Mouse (Mus musculus): Measurements from ENCODE around the gene Id3. TPM values are rescaled to one million over a fixed set of nuclear protein-coding genes. Genes with fewer than 3 reads are reported as not detected.
A peak's percentile ranks its signal among the peaks of the same experiment; 100 is the strongest.
"Not testable (repeated sequence)": the region's sequence is repeated elsewhere in the genome, so short reads cannot be mapped to it uniquely, and the experiment has no call there.

Id3 gene
- polyA plus RNA-seq (2015; fragmentation: Nextera tagmentation; extraction: Ambion mirVana) = 214 and 226 TPM in 2 replicates

GRCm38 (mm10) chr4:136143193-136143976 is at the start of gene Id3:
Gene Id3, plus strand, starts transcription at chr4:136143497.
- H3K4me1 ChIP-seq (ENCODE audit: control insufficient read depth, insufficient read depth, low read depth, low read length) = peaks cover 43% of the 10 kb centered on the region

GRCm38 (mm10) chr4:136094519-136095219 is 48.6 kb upstream of the Id3 start:
- ATAC-seq = peak; percentile 95
- Histone ChIP-seq H3K9me3 (ENCODE audit: control insufficient read depth, low read length) (0 out of 2 replicates have a peak, but pooled peaks cover 2% of the 10 kb centered on the region), H3K27me3 (replicated peaks; ENCODE audit: control insufficient read depth, insufficient read depth, low read length) (no peaks in the 10 kb centered on the region), H3K27ac (ENCODE audit: low read depth, low read length) (peak overlapping the region; percentile 60; the same call in 1 of the 2 replicates), H3K36me3 (ENCODE audit: control insufficient read depth, insufficient read depth, low read length) (no peaks in the 10 kb centered on the region), H3K4me2 (ENCODE audit: low read length) (no peak overlapping the region; the same call in 1 of the 2 replicates), H3K4me3 (ENCODE audit: low read length) (no peak overlapping the region), H3K4me1 (ENCODE audit: control insufficient read depth, insufficient read depth, low read depth, low read length) (no peaks in the 10 kb centered on the region; the same call in 1 of the 2 replicates), H3K9ac (ENCODE audit: low read depth, low read length) (no peak overlapping the region)
- 51% methylated on average over 18 of the region's 18 CpGs for WGBS

More at GRCm38 (mm10) chr4:136143193-136143976, at the start of gene Id3:
- Histone ChIP-seq H3K27ac (ENCODE audit: low read depth, low read length) (peak within 1 kb of the TSS; percentile 81), H3K9me3 (ENCODE audit: control insufficient read depth, low read length) (no peaks in the 10 kb centered on the region), H3K27me3 (replicated peaks; ENCODE audit: control insufficient read depth, insufficient read depth, low read length) (peaks cover 11% of the 10 kb centered on the region), H3K9ac (ENCODE audit: low read depth, low read length) (peak within 1 kb of the TSS; percentile 75), H3K4me3 (ENCODE audit: low read length) (peak within 1 kb of the TSS; percentile 60), H3K36me3 (ENCODE audit: control insufficient read depth, insufficient read depth, low read length) (no peaks in the 10 kb centered on the region), H3K4me2 (ENCODE audit: low read length) (peak within 1 kb of the TSS; percentile 84)
- WGBS = 1% methylated on average over 39 of the region's 39 CpGs
- peak; percentile 85 for ATAC-seq

GRCm38 (mm10) chr4:136095490-136096105 is 47.7 kb upstream of the Id3 start:
- no peak for ATAC-seq
- Histone ChIP-seq H3K4me1 (ENCODE audit: control insufficient read depth, insufficient read depth, low read depth, low read length) (no peaks in the 10 kb centered on the region; the same call in 1 of the 2 replicates), H3K4me3 (ENCODE audit: low read length) (no peak overlapping the region), H3K9me3 (ENCODE audit: control insufficient read depth, low read length) (0 out of 2 replicates have a peak, but pooled peaks cover 2% of the 10 kb centered on the region), H3K27me3 (replicated peaks; ENCODE audit: control insufficient read depth, insufficient read depth, low read length) (no peaks in the 10 kb centered on the region), H3K27ac (ENCODE audit: low read depth, low read length) (peak overlapping the region; percentile 54; the same call in 1 of the 2 replicates), H3K4me2 (ENCODE audit: low read length) (no peak overlapping the region), H3K36me3 (ENCODE audit: control insufficient read depth, insufficient read depth, low read length) (no peaks in the 10 kb centered on the region), H3K9ac (ENCODE audit: low read depth, low read length) (no peak overlapping the region)
- WGBS = 81% methylated on average over 9 of the region's 9 CpGs

- H3K9ac ChIP-seq (ENCODE audit: low read depth, low read length) = no peak overlapping the region
- 74% methylated on average over 11 of the region's 11 CpGs for WGBS
- no peak overlapping the region for H3K4me2 ChIP-seq (ENCODE audit: low read length)
- H3K4me3 ChIP-seq (ENCODE audit: low read length) = no peak overlapping the region
- H3K4me1 ChIP-seq (ENCODE audit: control insufficient read depth, insufficient read depth, low read depth, low read length) = no peaks in the 10 kb centered on the region; the same call in 1 of the 2 replicates
- H3K36me3 ChIP-seq (ENCODE audit: control insufficient read depth, insufficient read depth, low read length) = no peaks in the 10 kb centered on the region
- ATAC-seq = no peak
- 0 out of 2 replicates have a peak, but pooled peaks cover 2% of the 10 kb centered on the region for H3K9me3 ChIP-seq (ENCODE audit: control insufficient read depth, low read length)
- no peak overlapping the region for H3K27ac ChIP-seq (ENCODE audit: low read depth, low read length)
- no peaks in the 10 kb centered on the region for H3K27me3 ChIP-seq (replicated peaks; ENCODE audit: control insufficient read depth, insufficient read depth, low read length)
Observed at GRCm38 (mm10) chr4:136096446-136097113, 46.7 kb upstream of the Id3 start.

- H3K4me3 ChIP-seq (ENCODE audit: low read length) = no peak overlapping the region
- no peaks in the 10 kb centered on the region for H3K9me3 ChIP-seq (ENCODE audit: control insufficient read depth, low read length)
- no peak overlapping the region for H3K27ac ChIP-seq (ENCODE audit: low read depth, low read length)
- H3K36me3 ChIP-seq (ENCODE audit: control insufficient read depth, insufficient read depth, low read length) = no peaks in the 10 kb centered on the region
- no peak overlapping the region for H3K9ac ChIP-seq (ENCODE audit: low read depth, low read length)
- ATAC-seq = no peak
- no peaks in the 10 kb centered on the region for H3K27me3 ChIP-seq (replicated peaks; ENCODE audit: control insufficient read depth, insufficient read depth, low read length)
- H3K4me1 ChIP-seq (ENCODE audit: control insufficient read depth, insufficient read depth, low read depth, low read length) = no peaks in the 10 kb centered on the region; the same call in 1 of the 2 replicates
- 97% methylated on average over 3 of the region's 3 CpGs for WGBS
- H3K4me2 ChIP-seq (ENCODE audit: low read length) = no peak overlapping the region
Observed at GRCm38 (mm10) chr4:136098446-136098845, 44.9 kb upstream of the Id3 start.

GRCm38 (mm10) chr4:136100396-136101070 is 42.8 kb upstream of the Id3 start:
- no peak for ATAC-seq
- Histone ChIP-seq H3K4me3 (ENCODE audit: low read length) (no peak overlapping the region), H3K9ac (ENCODE audit: low read depth, low read length) (no peak overlapping the region), H3K27me3 (replicated peaks; ENCODE audit: control insufficient read depth, insufficient read depth, low read length) (no peaks in the 10 kb centered on the region), H3K27ac (ENCODE audit: low read depth, low read length) (no peak overlapping the region), H3K9me3 (ENCODE audit: control insufficient read depth, low read length) (no peaks in the 10 kb centered on the region), H3K4me2 (ENCODE audit: low read length) (no peak overlapping the region), H3K36me3 (ENCODE audit: control insufficient read depth, insufficient read depth, low read length) (no peaks in the 10 kb centered on the region), H3K4me1 (ENCODE audit: control insufficient read depth, insufficient read depth, low read depth, low read length) (peaks cover 4% of the 10 kb centered on the region)
- WGBS = 75% methylated on average over 12 of the region's 12 CpGs

- H3K36me3 ChIP-seq (ENCODE audit: control insufficient read depth, insufficient read depth, low read length); H3K27ac ChIP-seq (ENCODE audit: low read depth, low read length); ATAC-seq; H3K9ac ChIP-seq (ENCODE audit: low read depth, low read length); H3K4me3 ChIP-seq (ENCODE audit: low read length); H3K27me3 ChIP-seq (replicated peaks; ENCODE audit: control insufficient read depth, insufficient read depth, low read length); H3K9me3 ChIP-seq (ENCODE audit: control insufficient read depth, low read length); H3K4me2 ChIP-seq (ENCODE audit: low read length); H3K4me1 ChIP-seq (ENCODE audit: control insufficient read depth, insufficient read depth, low read depth, low read length): not testable (repeated sequence)
- 90% methylated on average over 4 of the region's 4 CpGs for WGBS
Observed at GRCm38 (mm10) chr4:136101753-136102152, 41.5 kb upstream of the Id3 start.

- WGBS = 5% methylated on average over 18 of the region's 18 CpGs
- H3K4me2 ChIP-seq (ENCODE audit: low read length) = peak overlapping the region; percentile 19
Observed at GRCm38 (mm10) chr4:136104590-136105337, 38.5 kb upstream of the Id3 start.

More at GRCm38 (mm10) chr4:136104590-136105337, 38.5 kb upstream of the Id3 start:
- no peak overlapping the region for H3K4me3 ChIP-seq (ENCODE audit: low read length)
- H3K27ac ChIP-seq (ENCODE audit: low read depth, low read length) = peak overlapping the region; percentile 64
- H3K36me3 ChIP-seq (ENCODE audit: control insufficient read depth, insufficient read depth, low read length) = no peaks in the 10 kb centered on the region
- H3K9me3 ChIP-seq (ENCODE audit: control insufficient read depth, low read length) = no peaks in the 10 kb centered on the region
- peaks cover 4% of the 10 kb centered on the region for H3K4me1 ChIP-seq (ENCODE audit: control insufficient read depth, insufficient read depth, low read depth, low read length)
- ATAC-seq = peak; percentile 85
- H3K9ac ChIP-seq (ENCODE audit: low read depth, low read length) = peak overlapping the region; percentile 38; the same call in 1 of the 2 replicates
- H3K27me3 ChIP-seq (replicated peaks; ENCODE audit: control insufficient read depth, insufficient read depth, low read length) = no peaks in the 10 kb centered on the region
